Mouse (Mus musculus) layer of hippocampus, postnatal 36 days (tissue): Measurements from ENCODE around the gene Atg16l2. TPM values are rescaled to one million over a fixed set of nuclear protein-coding genes. Genes with fewer than 3 reads are reported as not detected.

Experiments used
- DNase-seq, 2 experiments: peaks; one replicate each; pipeline ENCODE4 v3.0.0; 2022
- total RNA-seq, 2 experiments: library from RNA; stranded (reverse); gene quantifications; 2 replicates each; pipeline ENCODE4 v1.2.3; 2021

The Atg16l2 gene
- total RNA-seq, result 10 to 100 TPM; 42.1 to 42.7 TPM

DNA sequence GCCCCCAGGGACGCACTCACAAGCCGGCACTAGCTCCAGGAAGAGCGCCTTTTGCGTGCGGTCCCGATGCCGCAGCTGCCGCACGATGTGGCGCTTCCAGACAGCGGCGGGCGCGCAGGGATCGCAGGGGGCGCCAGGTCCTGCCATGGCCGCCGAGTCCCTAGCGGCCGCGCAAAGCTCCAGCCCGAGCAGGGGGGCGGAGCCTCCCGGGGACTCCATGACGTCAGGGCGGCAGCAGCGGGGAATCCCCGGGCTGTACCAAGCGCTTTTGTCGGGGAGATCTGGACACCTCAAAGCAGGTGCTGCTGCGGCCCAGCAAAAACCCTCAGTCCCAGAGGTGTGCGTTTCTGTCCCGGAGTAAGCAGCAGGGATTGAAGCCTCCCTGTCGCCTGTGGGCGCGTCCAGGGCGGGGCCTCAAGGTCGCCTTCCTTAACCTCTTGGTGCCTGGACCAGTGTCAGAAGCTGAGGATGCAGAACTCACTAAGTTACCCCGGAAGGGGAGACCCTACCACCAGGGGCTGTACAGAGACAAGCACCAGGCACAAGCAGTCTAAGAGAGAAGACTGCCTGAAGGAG lies at the start of gene Atg16l2:
Gene Atg16l2 (minus strand): TSS at position 371 of the 576 bp plus-strand sequence.
- DNase-seq, result peak; percentile 88 to 89

DNA sequence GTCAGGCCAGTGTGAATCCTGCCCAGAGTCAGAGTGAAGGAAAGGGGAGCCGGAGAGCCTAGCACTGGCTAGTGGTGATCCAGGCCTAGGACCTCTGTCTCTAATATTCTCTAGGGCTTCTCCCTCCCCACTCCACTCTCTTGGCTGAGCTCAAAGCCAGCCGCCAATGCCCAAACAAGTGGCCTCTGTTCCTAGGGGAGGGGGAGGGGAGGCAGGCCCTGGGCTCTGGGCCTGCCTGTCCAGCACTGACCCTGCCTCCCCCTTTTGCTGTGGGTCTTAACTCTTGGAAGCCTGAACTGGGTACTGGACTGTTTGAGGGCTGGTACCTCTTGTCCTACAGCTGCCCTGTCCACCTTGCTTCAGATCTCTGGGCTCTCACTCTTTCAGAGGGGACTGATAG lies 47.8 kb upstream of the Atg16l2 start:
- DNase-seq, result peak; percentile 49 to 63

- DNase-seq, result no peak
Observed at GRCm38 (mm10) chr7:101348312-101348711, 46.3 kb upstream of the Atg16l2 start.

DNA sequence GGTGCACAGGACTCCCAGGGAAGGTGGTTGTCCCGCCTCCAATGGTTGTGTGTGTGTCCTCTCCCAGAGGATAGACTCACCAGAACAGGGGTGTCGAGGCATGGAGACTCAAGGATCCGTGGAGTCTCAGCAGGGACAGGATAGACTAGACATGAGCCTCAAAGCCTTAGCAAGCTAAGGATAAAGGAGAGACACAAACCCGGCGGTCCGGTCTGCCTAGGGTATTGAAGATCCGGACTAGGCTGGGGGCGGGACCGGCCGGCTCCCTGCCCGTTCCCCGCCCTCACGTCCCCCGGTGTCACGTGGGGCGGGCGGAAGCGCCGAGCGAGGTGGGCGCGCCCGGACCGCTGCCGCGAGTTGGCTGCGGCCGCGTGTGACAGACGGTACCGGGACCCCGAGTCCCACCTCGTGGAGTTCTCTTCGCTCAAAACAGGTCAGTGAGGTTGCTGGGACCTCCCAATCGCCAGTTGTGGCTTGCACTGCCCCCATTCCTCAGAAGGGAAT lies 45.8 kb upstream of the Atg16l2 start, which contains the start of gene Arap1:
Gene Arap1 (plus strand): TSS at position 301 of the 504 bp plus-strand sequence.
- no peak for DNase-seq

GRCm38 (mm10) chr7:101346991-101347390 lies 44.9 kb upstream of the Atg16l2 start:
- no peak for DNase-seq

DNA sequence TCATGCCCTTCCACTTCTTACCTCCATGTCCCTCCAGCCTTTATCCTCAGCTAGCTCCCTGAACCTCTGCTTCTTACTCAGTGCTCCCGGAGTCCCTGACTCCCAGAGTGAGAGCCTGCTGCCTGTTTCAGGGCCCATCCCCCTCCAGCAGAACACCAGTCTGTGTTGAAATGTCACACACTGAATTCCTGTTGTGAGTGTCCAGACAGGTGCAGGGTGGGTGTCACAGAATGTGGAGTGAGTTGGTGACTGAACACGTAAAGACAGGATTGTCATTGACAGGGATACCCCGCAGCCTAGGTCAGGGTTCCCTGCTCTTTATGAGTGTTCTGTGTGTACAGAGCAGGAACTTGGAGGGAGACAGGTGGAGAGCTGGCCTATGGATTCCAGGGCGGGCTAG lies 42.8 kb upstream of the Atg16l2 start:
- DNase-seq, result no peak

- DNase-seq, result no peak
Observed at GRCm38 (mm10) chr7:101343135-101343534, 41.1 kb upstream of the Atg16l2 start.

DNA sequence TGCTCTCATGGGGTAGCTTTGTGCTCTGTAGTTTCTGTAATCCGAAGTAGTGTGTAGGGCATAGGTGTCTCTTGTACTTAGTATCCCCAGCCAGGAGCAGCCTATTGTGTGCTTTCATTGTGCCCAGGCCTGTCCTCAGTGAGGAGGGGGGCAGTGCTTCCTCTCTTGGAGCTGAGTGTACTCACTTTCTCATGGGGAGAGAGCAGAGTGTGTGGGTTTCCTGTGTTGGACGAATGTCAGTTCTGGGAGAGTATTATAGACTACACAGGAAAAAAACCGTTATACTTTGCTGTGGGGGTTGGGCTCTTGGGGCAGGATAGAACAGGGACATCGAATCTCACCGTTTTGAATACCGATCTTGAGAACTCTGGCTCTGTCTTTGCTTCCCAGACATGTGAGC lies 39.4 kb upstream of the Atg16l2 start:
- no peak for DNase-seq

GRCm38 (mm10) chr7:101337401-101337800 lies 35.4 kb upstream of the Atg16l2 start:
- no peak for DNase-seq

DNA sequence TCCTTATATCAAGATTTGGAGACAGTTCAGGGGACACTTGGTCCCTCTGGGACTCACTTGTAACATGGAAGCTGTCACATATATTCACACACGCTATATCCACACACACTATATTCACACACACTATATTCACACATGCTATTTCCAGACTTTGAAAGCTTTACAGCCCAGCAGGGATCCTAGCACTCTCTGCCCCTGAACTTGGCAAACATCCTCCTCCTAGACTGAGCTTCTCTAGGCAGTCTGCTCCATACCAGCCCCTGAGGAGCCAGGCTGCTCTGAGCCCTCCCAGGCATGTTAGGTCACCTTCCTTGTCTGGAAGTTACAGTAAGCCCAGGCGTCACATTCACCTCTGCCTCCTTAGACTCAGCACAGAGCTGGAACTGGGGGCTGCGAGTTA lies 34.6 kb upstream of the Atg16l2 start:
- DNase-seq, result no peak

- no peak for DNase-seq
Observed at GRCm38 (mm10) chr7:101335228-101335627, 33.2 kb upstream of the Atg16l2 start.

DNA sequence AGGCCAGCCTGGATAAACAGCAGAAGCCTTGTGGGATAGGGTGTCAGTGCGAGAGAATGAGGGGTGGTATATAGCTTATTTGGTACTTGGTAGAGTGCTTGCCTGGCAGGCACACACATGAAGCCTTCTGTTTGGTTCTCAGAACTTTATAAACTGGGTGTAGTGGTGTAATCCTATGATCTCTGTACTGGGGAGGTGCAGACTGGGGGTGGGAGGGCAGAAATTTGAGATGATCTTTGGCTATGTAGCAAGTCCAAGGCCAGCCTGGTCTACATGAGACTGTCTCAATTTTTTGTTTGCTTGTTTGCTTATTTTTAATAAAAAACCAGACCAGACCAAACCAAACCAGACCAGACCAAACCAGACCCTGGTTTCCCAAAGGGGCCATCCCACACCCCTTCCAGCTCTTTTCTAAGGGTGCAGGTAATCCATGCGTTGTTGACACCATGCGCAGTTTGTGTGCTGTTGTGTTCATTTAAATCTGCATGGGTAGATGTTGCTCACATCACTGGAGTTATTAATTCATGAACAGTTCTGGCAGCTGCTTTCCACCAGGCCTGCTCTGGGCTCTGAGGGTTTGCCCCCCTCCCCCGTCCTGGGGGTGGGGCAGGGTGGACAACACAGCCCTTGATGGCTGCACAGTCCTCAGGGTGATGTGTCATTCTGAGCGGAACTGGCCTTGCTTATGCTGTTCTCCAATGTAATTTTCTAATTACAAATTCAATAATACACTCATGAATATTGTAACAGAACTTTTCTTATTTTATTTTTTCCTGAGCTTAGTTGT lies 30.2 kb upstream of the Atg16l2 start:
- no peak for DNase-seq

GRCm38 (mm10) chr7:101330841-101331173 lies 28.8 kb upstream of the Atg16l2 start:
- no peak for DNase-seq

DNA sequence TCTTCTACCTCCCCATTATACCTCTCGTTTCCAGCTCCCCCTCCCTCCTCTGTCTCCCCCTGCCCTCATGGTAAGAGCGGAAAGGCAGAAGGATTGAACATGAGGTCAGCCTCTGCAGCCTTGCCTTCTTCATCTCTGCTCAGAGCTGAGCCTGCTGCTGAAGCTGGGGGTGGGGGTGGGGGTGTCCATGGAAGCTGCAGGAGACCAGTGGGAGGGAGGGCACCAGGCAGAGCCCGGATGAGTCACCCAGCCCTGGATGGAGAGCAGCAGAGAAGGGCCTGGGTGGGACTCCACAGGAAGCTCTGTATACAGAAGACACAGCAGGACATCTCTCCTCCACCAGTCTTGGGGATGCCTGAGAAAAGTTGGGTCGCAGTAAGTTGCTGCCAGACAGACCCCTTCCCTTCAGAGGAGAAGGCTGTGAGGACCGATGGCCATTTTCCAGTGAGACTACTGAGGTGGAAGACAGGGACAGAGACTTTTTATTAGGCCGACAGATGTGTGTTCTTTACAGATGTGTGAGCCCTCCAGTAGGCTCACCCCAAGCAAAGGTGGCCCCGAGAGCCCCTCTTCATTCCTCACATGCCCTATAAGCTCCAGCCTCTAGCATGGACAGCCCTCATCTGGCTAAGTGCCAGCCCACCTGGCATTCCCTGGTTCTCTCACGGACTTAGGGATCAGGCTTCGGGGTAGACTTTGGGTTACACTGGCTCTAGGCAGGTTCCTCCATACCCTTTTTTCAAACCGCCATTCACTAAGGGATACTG lies 28.2 kb upstream of the Atg16l2 start:
- DNase-seq, result no peak

GRCm38 (mm10) chr7:101329606-101330005 lies 27.6 kb upstream of the Atg16l2 start:
- DNase-seq, result no peak

DNA sequence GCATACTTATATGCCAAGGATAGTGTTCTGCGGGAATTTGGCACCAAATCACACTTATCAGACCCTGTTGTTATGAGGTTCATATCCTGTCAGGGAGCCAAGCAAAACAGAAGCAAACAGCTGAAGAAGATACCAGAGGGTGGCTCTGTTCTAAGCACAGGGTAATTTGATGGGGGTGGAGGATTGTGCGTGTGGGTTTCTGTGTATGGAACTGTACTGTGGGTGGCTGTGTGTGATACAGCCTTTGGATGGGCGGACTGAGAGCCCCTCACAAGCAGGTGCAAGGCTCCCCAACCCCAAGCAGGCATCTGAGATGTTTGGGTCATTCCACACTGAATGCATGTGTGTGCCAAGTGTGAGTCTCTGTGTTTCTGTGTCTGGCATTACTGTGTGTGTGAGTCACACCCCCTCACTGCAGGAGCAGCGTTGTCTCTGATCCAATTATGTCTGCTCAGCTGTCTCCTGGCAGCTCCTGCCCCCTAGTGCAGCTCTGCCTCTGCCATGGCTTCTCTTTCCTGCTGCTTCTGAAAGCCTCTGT lies 26.6 kb upstream of the Atg16l2 start:
- peak; percentile 65 to 71 for DNase-seq

DNA sequence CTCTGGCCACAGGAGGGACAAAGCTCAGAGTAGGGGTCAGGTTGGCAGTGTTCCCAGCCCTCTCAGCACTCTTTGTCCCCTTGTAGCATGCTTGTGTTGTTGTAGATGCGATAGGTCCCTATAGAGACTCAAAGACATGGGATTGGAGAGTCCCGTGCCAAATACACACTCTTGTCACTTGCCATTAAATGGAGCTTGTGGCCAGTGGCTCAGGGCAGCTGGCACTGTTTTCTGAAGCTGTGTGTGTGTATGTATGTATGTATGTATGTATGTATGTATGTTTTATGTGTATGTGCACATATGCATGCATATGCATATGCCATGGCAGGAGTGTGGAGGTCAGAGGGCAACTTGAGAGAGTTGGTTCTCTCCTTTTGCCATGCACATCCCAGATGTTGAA lies 25.7 kb upstream of the Atg16l2 start:
- DNase-seq, result no peak

- no peak for DNase-seq
Observed at GRCm38 (mm10) chr7:101327263-101327662, 25.2 kb upstream of the Atg16l2 start.

- no peak for DNase-seq
Observed at GRCm38 (mm10) chr7:101326006-101326405, 24.0 kb upstream of the Atg16l2 start.

- DNase-seq, result peak; percentile 27 to 37
Observed at GRCm38 (mm10) chr7:101324142-101324962, 22.3 kb upstream of the Atg16l2 start.

DNA sequence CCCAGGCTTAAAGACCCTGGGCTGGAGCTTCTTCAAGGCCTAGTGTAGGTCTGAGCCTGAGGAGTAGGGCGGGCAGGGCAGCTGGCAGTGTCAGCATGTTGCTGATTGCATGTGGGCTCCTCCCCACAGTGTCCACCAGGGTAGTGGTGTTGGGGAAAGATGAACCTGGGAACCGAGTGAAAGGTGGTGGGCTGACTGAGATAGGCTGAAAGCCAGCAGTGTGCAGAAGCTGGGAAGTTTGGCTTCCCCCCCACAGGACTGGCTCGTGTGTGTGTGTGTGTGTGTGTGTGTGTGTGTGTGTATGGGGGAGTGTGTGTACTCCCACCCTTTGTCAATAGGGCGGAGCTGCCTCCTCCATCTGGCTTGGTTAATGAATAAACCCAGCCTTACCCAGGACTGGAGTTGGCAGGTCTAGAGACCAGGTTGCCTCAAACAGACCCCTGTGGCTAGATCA lies 21.1 kb upstream of the Atg16l2 start:
- DNase-seq, result no peak
